Mouse (Mus musculus): ENCODE results near the gene Mrs2. TPM values are rescaled to one million over a fixed set of nuclear protein-coding genes. Genes with fewer than 3 reads are reported as not detected.
"Not testable (repeated sequence)": the region's sequence is repeated elsewhere in the genome, so short reads cannot be mapped to it uniquely, and the experiment has no call there.

Mrs2 gene
- total and polyA plus RNA-seq, 3 experiments = 24.1 to 49.3 (median 46.8) TPM

GRCm38 (mm10) chr13:24977820-24978342 lies 42.3 kb downstream of the Mrs2 start:
- H3K79me2 ChIP-seq (replicated peaks; ENCODE audit: control insufficient read depth, insufficient read depth, low read length) = no peaks in the 10 kb centered on the region
- TF ChIP-seq CTCF (IDR thresholded peaks at IDR 0.05) = no peak
- no peaks in the 10 kb centered on the region for H3K4me1 ChIP-seq (ENCODE audit: control insufficient read depth, insufficient read depth, low read length)
- intact Hi-C loops (cut with DNase I) = no loop called here
- H3K27me3 ChIP-seq (ENCODE audit: control insufficient read depth, insufficient read depth, low read length) = no peaks in the 10 kb centered on the region
- H3K9ac ChIP-seq (ENCODE audit: low read depth, low read length) = no peak overlapping the region
- WGBS = 71% methylated on average over 5 of the region's 5 CpGs
- H3K36me3 ChIP-seq (ENCODE audit: control insufficient read depth, insufficient read depth, low read length) = no peaks in the 10 kb centered on the region
- H3K4me3 ChIP-seq = no peak overlapping the region
- no peak overlapping the region for H3K27ac ChIP-seq
- no peak for DNase-seq

- no peak overlapping the region for H3K27ac ChIP-seq
- intact Hi-C loops (cut with DNase I) = no loop called here
- TF ChIP-seq CTCF (IDR thresholded peaks at IDR 0.05) (no peak), EP300 (IDR thresholded peaks at IDR 0.05; ENCODE audit: insufficient read depth, low read depth, low read length) (no peak), POLR2A (IDR thresholded peaks at IDR 0.05; ENCODE audit: insufficient read depth, low read depth, low read length) (no peak)
- H3K9ac ChIP-seq (ENCODE audit: low read depth, low read length) = no peak overlapping the region
- H3K4me3 ChIP-seq = no peak overlapping the region
- H3K36me3 ChIP-seq (ENCODE audit: control insufficient read depth, insufficient read depth, low read length) = no peaks in the 10 kb centered on the region
- no peak for DNase-seq
- H3K4me1 ChIP-seq (ENCODE audit: control insufficient read depth, insufficient read depth, low read length) = no peaks in the 10 kb centered on the region
- 78% methylated on average over 4 of the region's 4 CpGs for WGBS
- no peaks in the 10 kb centered on the region for H3K79me2 ChIP-seq (replicated peaks; ENCODE audit: control insufficient read depth, insufficient read depth, low read length)
- no peaks in the 10 kb centered on the region for H3K27me3 ChIP-seq (ENCODE audit: control insufficient read depth, insufficient read depth, low read length)
These were observed 43.8 kb downstream of the Mrs2 start for GRCm38 (mm10) chr13:24976384-24976783.

GRCm38 (mm10) chr13:24971776-24972175 lies 48.4 kb downstream of the Mrs2 start:
- H3K9ac ChIP-seq (ENCODE audit: low read depth, low read length); H3K36me3 ChIP-seq (ENCODE audit: control insufficient read depth, insufficient read depth, low read length); intact Hi-C loops (cut with DNase I); H3K27me3 ChIP-seq (ENCODE audit: control insufficient read depth, insufficient read depth, low read length); H3K79me2 ChIP-seq (replicated peaks; ENCODE audit: control insufficient read depth, insufficient read depth, low read length); DNase-seq; H3K27ac ChIP-seq; H3K4me3 ChIP-seq; H3K4me1 ChIP-seq (ENCODE audit: control insufficient read depth, insufficient read depth, low read length): not testable (repeated sequence)
- 77% methylated on average over 3 of the region's 3 CpGs for WGBS

GRCm38 (mm10) chr13:24965846-24966201 lies 54.4 kb downstream of the Mrs2 start:
- Histone ChIP-seq H3K9ac (ENCODE audit: low read depth, low read length) (no peak overlapping the region), H3K27ac (no peak overlapping the region), H3K36me3 (ENCODE audit: control insufficient read depth, insufficient read depth, low read length) (no peaks in the 10 kb centered on the region), H3K79me2 (replicated peaks; ENCODE audit: control insufficient read depth, insufficient read depth, low read length) (no peaks in the 10 kb centered on the region), H3K27me3 (ENCODE audit: control insufficient read depth, insufficient read depth, low read length) (no peaks in the 10 kb centered on the region), H3K4me3 (0 out of 2 replicates have a peak overlapping the region, but pooled peaks have one; percentile 14), H3K4me1 (ENCODE audit: control insufficient read depth, insufficient read depth, low read length) (no peaks in the 10 kb centered on the region)
- no peak for TF ChIP-seq EP300 (IDR thresholded peaks at IDR 0.05; ENCODE audit: insufficient read depth, low read depth, low read length)
- TF ChIP-seq POLR2A (IDR thresholded peaks at IDR 0.05; ENCODE audit: insufficient read depth, low read depth, low read length) = no peak
- TF ChIP-seq CTCF (IDR thresholded peaks at IDR 0.05) = no peak
- intact Hi-C loops (cut with DNase I) = no loop called here
- 27% methylated on average over 5 of the region's 5 CpGs for WGBS
- no peak for DNase-seq

GRCm38 (mm10) chr13:24965130-24965845 lies 54.9 kb downstream of the Mrs2 start:
- Histone ChIP-seq H3K9ac (ENCODE audit: low read depth, low read length) (no peak overlapping the region), H3K27ac (no peak overlapping the region), H3K79me2 (replicated peaks; ENCODE audit: control insufficient read depth, insufficient read depth, low read length) (no peaks in the 10 kb centered on the region), H3K4me1 (ENCODE audit: control insufficient read depth, insufficient read depth, low read length) (no peaks in the 10 kb centered on the region), H3K27me3 (ENCODE audit: control insufficient read depth, insufficient read depth, low read length) (no peaks in the 10 kb centered on the region), H3K4me3 (0 out of 2 replicates have a peak overlapping the region, but pooled peaks have one; percentile 14), H3K36me3 (ENCODE audit: control insufficient read depth, insufficient read depth, low read length) (no peaks in the 10 kb centered on the region)
- DNase-seq = no peak
- intact Hi-C loops (cut with DNase I) = no loop called here
- TF ChIP-seq EP300 (IDR thresholded peaks at IDR 0.05; ENCODE audit: insufficient read depth, low read depth, low read length) (no peak), POLR2A (IDR thresholded peaks at IDR 0.05; ENCODE audit: insufficient read depth, low read depth, low read length) (no peak), CTCF (IDR thresholded peaks at IDR 0.05) (no peak)
- 17% methylated on average over 15 of the region's 15 CpGs for WGBS

- Histone ChIP-seq H3K4me3 (no peak overlapping the region), H3K27me3 (ENCODE audit: control insufficient read depth, insufficient read depth, low read length) (no peaks in the 10 kb centered on the region), H3K27ac (no peak overlapping the region), H3K79me2 (replicated peaks; ENCODE audit: control insufficient read depth, insufficient read depth, low read length) (no peaks in the 10 kb centered on the region), H3K9ac (ENCODE audit: low read depth, low read length) (no peak overlapping the region), H3K4me1 (ENCODE audit: control insufficient read depth, insufficient read depth, low read length) (no peaks in the 10 kb centered on the region), H3K36me3 (ENCODE audit: control insufficient read depth, insufficient read depth, low read length) (no peaks in the 10 kb centered on the region)
- WGBS = 83% methylated on average over 8 of the region's 8 CpGs
- TF ChIP-seq EP300 (IDR thresholded peaks at IDR 0.05; ENCODE audit: insufficient read depth, low read depth, low read length) (no peak), CTCF (IDR thresholded peaks at IDR 0.05) (no peak), POLR2A (IDR thresholded peaks at IDR 0.05; ENCODE audit: insufficient read depth, low read depth, low read length) (no peak)
- intact Hi-C loops (cut with DNase I) = no loop called here
- no peak for DNase-seq
These were observed 58.1 kb downstream of the Mrs2 start for GRCm38 (mm10) chr13:24962119-24962518.

All from heart, adult 2 months (tissue).